Mouse (Mus musculus) hindbrain, postnatal 0 days (tissue): ENCODE results near the gene Prkca. TPM values are rescaled to one million over a fixed set of nuclear protein-coding genes. Genes with fewer than 3 reads are reported as not detected.

Experiments
- ATAC-seq: fragments of 200-750 bp; cut with Nextera tagmentation; 2 replicates; pipeline ENCODE4 v1.8.0; 2017; ENCODE audit warnings: mild to moderate bottlenecking, moderate TSS enrichment, moderate library complexity
- DNase-seq: peaks from one replicate; pipeline ENCODE4 v3.0.0-alpha.2; 2015; ENCODE audit warnings: low spot score
- H3K27ac ChIP-seq: fragments of 300-500 bp; sonication (generic); 2 replicates; pipeline ENCODE4 v1.5.1; 2014; ENCODE audit warnings: mild to moderate bottlenecking
- H3K27me3 ChIP-seq: fragments of 300-500 bp; sonication (generic); 2 replicates; pipeline ENCODE4 v1.6.1; 2014; ENCODE audit warnings: low read length, mixed read lengths; ENCODE audit not compliant: insufficient read depth
- H3K36me3 ChIP-seq: fragments of 300-500 bp; sonication (generic); 2 replicates; pipeline ENCODE4 v1.6.1; 2014; ENCODE audit warnings: low read length, mixed read lengths; ENCODE audit not compliant: insufficient read depth
- H3K4me1 ChIP-seq: fragments of 300-500 bp; sonication (generic); 2 replicates; pipeline ENCODE4 v1.6.1; 2014; ENCODE audit warnings: antibody characterized with exemption, low read length, mixed read lengths; ENCODE audit not compliant: insufficient read depth
- H3K4me2 ChIP-seq: fragments of 300-500 bp; sonication (generic); 2 replicates; pipeline ENCODE4 v1.6.1; 2014; ENCODE audit warnings: low read depth, mild to moderate bottlenecking, low read length, moderate library complexity, mixed read lengths
- H3K4me3 ChIP-seq: fragments of 300-500 bp; sonication (generic); 2 replicates; pipeline ENCODE4 v1.5.1; 2014; ENCODE audit warnings: low read length
- H3K9ac ChIP-seq: fragments of 300-500 bp; sonication (generic); replicated peaks from 2 replicates; pipeline ENCODE4 v1.6.1; 2014; ENCODE audit warnings: mild to moderate bottlenecking, low read length, moderate library complexity, mixed read lengths
- H3K9me3 ChIP-seq: fragments of 300-500 bp; sonication (generic); 2 replicates; pipeline ENCODE4 v1.6.1; 2016; ENCODE audit warnings: low read length, mixed read lengths
- CTCF ChIP-seq: IDR thresholded peaks from 2 replicates; pipeline ENCODE4 v1.5.1; 2016; ENCODE audit warnings: antibody characterized with exemption, control low read depth, low read depth
- WGBS: fragments of 180-500 bp; shearing (Covaris S2); extraction: QIAGEN DNeasy Blood & Tissue Kit; methylation state at CpG from one replicate; pipeline ENCODE4 v1.1.7; 2014; 5-methylcytosine and 5-hydroxymethylcytosine counted together
- polyA plus RNA-seq: library from polyadenylated mRNA; unstranded; fragments of >200 nt; fragmentation: Nextera tagmentation; extraction: Ambion mirVana; gene quantifications from 2 replicates; pipeline ENCODE4 v1.2.1, GENCODE M21; 2015
- total RNA-seq: library from RNA; depleted of rRNA; stranded (reverse); fragments of >200 nt; gene quantifications from 2 replicates; pipeline ENCODE4 v1.2.3, GENCODE M21; 2014

The Prkca gene
- total and polyA plus RNA-seq, 2 experiments from 2014 or later, result 8.0 to 25.0 TPM

DNA sequence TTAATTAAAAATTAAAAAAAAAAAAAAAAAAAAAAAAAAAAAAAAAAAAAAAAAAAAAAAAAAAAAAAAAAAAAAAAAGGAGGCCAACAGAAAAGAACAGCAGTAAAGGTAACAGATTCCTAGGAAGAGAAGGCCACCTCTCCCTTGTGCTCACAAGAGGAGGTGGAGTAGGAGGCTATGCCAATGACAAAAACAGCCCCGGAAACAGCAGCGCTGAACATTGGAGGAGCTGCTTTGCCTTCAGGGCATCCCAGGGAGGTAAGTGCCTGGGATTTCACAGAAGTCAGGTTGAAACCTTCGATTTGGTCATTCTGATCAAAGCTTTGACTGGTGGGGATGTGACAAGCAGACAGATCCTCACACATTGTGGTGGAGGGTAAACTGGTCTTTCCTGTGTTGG lies 231.3 kb downstream of the Prkca start:
- DNase-seq (no peak), ATAC-seq (no peak)
- no peaks in the 10 kb centered on the region for H3K27me3 ChIP-seq
- no peak for TF ChIP-seq CTCF
- H3K9me3 ChIP-seq, result no peaks in the 10 kb centered on the region
- H3K4me2 ChIP-seq, result no peak overlapping the region
- H3K9ac ChIP-seq, result no peak overlapping the region
- H3K27ac ChIP-seq, result no peak overlapping the region
- WGBS, result 61% methylated on average over 3 of the region's 3 CpGs
- H3K36me3 ChIP-seq, result no peaks in the 10 kb centered on the region
- no peaks in the 10 kb centered on the region for H3K4me1 ChIP-seq
- H3K4me3 ChIP-seq, result no peak overlapping the region

GRCm38 (mm10) chr11:108104085-108104484 lies 239.6 kb downstream of the Prkca start:
- Histone ChIP-seq H3K9ac (no peak overlapping the region), H3K4me3 (no peak overlapping the region), H3K4me1 (no peaks in the 10 kb centered on the region), H3K27me3 (no peaks in the 10 kb centered on the region), H3K36me3 (no peaks in the 10 kb centered on the region), H3K4me2 (no peak overlapping the region), H3K9me3 (no peaks in the 10 kb centered on the region), H3K27ac (no peak overlapping the region)
- ATAC-seq (no peak), DNase-seq (no peak)
- 90% methylated on average over 6 of the region's 6 CpGs for WGBS
- no peak for TF ChIP-seq CTCF

- no peak overlapping the region for H3K27ac ChIP-seq
- H3K9ac ChIP-seq, result no peak overlapping the region
- H3K27me3 ChIP-seq, result no peaks in the 10 kb centered on the region
- 81% methylated on average over 8 of the region's 8 CpGs for WGBS
- no peak for DNase-seq
- no peaks in the 10 kb centered on the region for H3K36me3 ChIP-seq
- TF ChIP-seq CTCF, result no peak
- H3K4me1 ChIP-seq, result peaks cover 4% of the 10 kb centered on the region; the same call in 1 of the 2 replicates
- no peak overlapping the region for H3K4me2 ChIP-seq
- no peak overlapping the region for H3K4me3 ChIP-seq
- ATAC-seq, result no peak
- H3K9me3 ChIP-seq, result no peaks in the 10 kb centered on the region
Observed at GRCm38 (mm10) chr11:108101280-108101950, 242.3 kb downstream of the Prkca start.

DNA sequence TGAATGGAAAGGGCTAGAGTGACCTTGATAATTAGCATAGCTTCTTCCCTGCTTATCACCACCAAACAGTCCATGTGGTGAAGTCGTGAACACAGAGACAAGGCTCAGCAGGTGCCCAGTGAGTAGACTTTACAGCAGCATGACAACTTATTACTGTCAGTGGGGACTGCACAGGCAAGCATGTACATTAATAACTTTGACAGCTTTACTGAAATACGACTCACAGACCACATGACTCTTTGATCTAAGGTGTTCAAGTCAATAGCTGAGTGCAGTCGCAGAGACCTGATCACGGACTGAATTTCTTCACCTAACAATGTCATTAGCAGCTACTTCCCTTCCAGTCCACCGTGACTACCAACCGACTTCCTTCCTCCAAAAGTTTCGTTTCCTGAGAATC lies 245.4 kb downstream of the Prkca start:
- H3K9ac ChIP-seq, result no peak overlapping the region
- DNase-seq (no peak), ATAC-seq (no peak)
- H3K36me3 ChIP-seq, result no peaks in the 10 kb centered on the region
- H3K27ac ChIP-seq, result no peak overlapping the region
- H3K4me1 ChIP-seq, result peaks cover 4% of the 10 kb centered on the region; the same call in 1 of the 2 replicates
- WGBS, result 77% methylated on average over 7 of the region's 7 CpGs
- H3K4me3 ChIP-seq, result no peak overlapping the region
- no peaks in the 10 kb centered on the region for H3K9me3 ChIP-seq
- H3K27me3 ChIP-seq, result no peaks in the 10 kb centered on the region
- no peak overlapping the region for H3K4me2 ChIP-seq
- no peak for TF ChIP-seq CTCF

DNA sequence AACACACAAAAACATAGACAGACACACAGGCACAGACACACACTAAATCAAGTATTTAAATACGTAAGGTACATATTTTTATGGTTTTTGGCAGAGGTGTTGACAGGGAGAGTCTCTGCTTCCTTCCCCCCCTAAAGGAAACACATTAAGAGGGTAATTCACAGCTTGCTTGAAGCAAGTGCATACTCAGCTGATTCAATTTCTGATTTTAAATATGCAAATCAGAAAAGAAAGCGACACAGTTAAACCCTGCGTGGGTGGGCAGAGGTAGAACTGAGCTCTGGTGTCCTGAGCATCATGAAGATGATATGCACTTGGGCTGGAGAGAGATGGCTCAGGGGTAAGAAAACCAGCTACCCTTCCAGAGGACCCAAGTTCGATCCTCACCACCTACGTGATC lies 248.9 kb downstream of the Prkca start:
- TF ChIP-seq CTCF, result no peak
- DNase-seq, result no peak
- 94% methylated on average over 5 of the region's 5 CpGs for WGBS

GRCm38 (mm10) chr11:108093248-108093647 lies 250.5 kb downstream of the Prkca start:
- TF ChIP-seq CTCF, result no peak
- WGBS, result 87% methylated on average over 4 of the region's 4 CpGs
- Histone ChIP-seq H3K36me3 (no peaks in the 10 kb centered on the region), H3K4me2 (no peak overlapping the region), H3K9ac (no peak overlapping the region), H3K27me3 (no peaks in the 10 kb centered on the region), H3K4me1 (peaks cover 4% of the 10 kb centered on the region; the same call in 1 of the 2 replicates), H3K27ac (no peak overlapping the region), H3K4me3 (no peak overlapping the region), H3K9me3 (no peaks in the 10 kb centered on the region)
- ATAC-seq, result no peak
- DNase-seq, result no peak

More for the DNA sequence above, 248.9 kb downstream of the Prkca start:
- Histone ChIP-seq H3K4me3 (no peak overlapping the region), H3K9me3 (no peaks in the 10 kb centered on the region), H3K4me1 (peaks cover 4% of the 10 kb centered on the region; the same call in 1 of the 2 replicates), H3K36me3 (no peaks in the 10 kb centered on the region), H3K27ac (no peak overlapping the region), H3K9ac (no peak overlapping the region), H3K4me2 (no peak overlapping the region), H3K27me3 (no peaks in the 10 kb centered on the region)
- ATAC-seq, result no peak

GRCm38 (mm10) chr11:108091238-108091637 lies 252.5 kb downstream of the Prkca start:
- no peak overlapping the region for H3K27ac ChIP-seq
- no peaks in the 10 kb centered on the region for H3K27me3 ChIP-seq
- no peak overlapping the region for H3K4me2 ChIP-seq
- no peaks in the 10 kb centered on the region for H3K4me1 ChIP-seq
- no peak overlapping the region for H3K9ac ChIP-seq
- 89% methylated on average over 3 of the region's 3 CpGs for WGBS
- no peak overlapping the region for H3K4me3 ChIP-seq
- no peaks in the 10 kb centered on the region for H3K36me3 ChIP-seq
- TF ChIP-seq CTCF, result no peak
- no peaks in the 10 kb centered on the region for H3K9me3 ChIP-seq
- ATAC-seq, result no peak
- DNase-seq, result no peak
